Mouse (Mus musculus) fibroblast of lung, adult 2 months (primary cell): Measurements from ENCODE around the gene Zfp605.
"Not testable (repeated sequence)": the region's sequence is repeated elsewhere in the genome, so short reads cannot be mapped to it uniquely, and the experiment has no call there.

Source experiments
- DNase-seq: peaks from one replicate; pipeline ENCODE4 v3.0.0-alpha.2; 2011; ENCODE audit warnings: low read depth

Gene Zfp605

GRCm38 (mm10) chr5:110107581-110108304 lies 2.1 kb upstream of the Zfp605 start, which contains the start of gene Gtpbp6:
Gene Gtpbp6, minus strand, starts transcription at chr5:110108197.
- DNase-seq: peak; percentile 90

GRCm38 (mm10) chr5:110108305-110108628 lies 1.6 kb upstream of the Zfp605 start:
- no peak for DNase-seq

DNA sequence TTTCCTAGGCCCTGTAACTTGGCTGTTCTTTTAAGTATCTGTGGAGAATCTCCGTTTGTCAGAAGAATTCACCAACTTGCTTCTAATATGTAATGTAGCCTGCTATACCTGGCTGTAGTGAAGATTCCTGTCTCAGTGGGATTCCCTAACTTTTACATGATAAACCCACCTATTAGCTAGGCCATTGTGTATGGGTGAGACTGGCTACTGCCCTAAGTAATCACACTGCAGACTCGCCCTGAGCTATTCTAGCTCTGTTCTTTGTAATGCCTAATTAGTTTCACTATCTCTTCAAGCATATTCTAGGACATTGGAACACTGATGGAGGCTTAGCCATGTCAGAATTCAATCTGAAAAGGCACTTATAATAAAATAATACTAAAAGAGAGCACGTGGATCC lies 12.5 kb downstream of the Zfp605 start:
- DNase-seq: not testable (repeated sequence)

DNA sequence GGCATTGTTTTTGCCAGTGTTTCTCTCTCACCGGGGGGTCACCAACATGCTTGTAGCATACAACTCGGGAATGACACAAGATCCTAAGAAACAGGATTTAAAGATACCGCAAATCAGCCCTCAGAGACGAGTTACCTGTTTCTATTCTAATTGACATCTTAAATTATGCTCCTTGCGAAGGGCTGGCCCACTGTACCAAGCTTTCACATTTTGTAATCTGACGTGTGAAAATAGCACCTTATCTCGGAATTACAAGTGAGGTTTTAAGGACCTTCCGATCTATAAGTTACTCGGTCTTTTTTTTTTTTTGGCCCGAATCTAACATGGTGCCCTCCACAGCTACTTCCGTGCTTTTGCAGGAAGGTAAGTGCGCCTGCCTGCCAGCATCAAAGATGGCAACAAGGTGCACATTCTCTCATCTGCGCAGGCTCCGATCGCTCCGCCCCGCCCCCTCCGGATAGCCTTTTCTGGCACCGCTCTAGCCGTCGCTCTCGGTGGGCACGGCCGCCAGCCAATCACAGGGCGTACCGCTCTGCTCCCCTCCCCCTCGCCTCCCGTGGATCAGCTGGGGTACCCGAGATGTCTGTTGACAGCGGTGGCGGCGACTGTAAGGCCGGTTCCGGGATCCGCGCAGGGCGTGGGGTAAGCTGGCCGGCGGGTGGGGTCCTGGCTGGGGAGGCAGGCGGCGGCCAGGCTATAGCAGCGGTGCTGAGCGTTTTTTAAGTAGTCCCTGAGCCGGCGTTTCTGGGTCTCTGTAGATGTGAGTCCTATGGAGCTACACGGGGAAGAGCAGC lies 25.6 kb downstream of the Zfp605 start, which contains the start of gene Chfr:
Chfr (plus strand) TSS at position 550 of the 794 bp plus-strand sequence.
- peak; percentile 97 for DNase-seq

- DNase-seq: no peak
These were observed 26.2 kb downstream of the Zfp605 start for GRCm38 (mm10) chr5:110136087-110136464.

DNA sequence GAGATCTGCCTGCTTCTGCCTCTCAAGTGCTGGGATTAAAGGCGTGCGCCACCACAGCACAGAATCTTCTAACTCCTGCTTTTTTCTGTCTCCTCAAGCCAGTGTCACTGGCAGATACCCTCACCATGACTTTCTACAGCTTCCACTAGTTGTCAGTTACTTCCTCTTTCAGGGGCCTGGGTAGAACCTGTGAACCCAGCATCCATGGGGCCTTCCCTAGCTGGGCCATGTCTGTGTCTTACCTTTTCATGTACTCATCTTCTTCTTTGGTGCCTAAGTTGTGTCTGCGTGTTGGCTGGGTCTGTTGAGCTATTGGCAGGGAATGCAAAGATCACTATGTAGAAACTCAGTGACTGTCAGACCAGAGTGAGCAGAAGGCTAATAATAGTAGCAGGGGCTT lies 27.9 kb downstream of the Zfp605 start:
- no peak for DNase-seq

DNA sequence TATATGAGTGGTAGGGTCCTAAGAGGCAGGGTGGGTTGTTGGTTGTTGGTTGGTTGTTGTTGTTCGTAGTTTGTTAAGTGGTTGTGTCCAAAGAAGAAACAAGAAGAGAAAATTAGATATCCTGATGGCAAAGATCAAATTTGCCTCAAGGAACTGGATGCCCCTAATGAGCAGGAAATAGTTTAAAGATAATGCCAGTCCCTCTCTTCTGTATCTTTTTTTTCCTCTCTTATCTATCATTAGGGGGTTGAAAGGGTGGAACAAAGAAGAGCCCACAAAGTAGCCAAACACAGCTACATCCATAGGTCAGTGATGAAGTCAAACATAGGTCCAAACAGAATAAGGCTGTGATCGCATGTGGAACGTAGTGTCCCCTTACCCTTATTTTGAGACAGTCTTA lies 29.4 kb downstream of the Zfp605 start:
- no peak for DNase-seq

GRCm38 (mm10) chr5:110140424-110140823 lies 30.5 kb downstream of the Zfp605 start:
- DNase-seq: no peak

- peak; percentile 68 for DNase-seq
These were observed 32.4 kb downstream of the Zfp605 start for GRCm38 (mm10) chr5:110142309-110142708.

GRCm38 (mm10) chr5:110143007-110143406 lies 33.1 kb downstream of the Zfp605 start:
- no peak for DNase-seq

- no peak for DNase-seq
These were observed 59.5 kb downstream of the Zfp605 start for GRCm38 (mm10) chr5:110169374-110169773.

- DNase-seq: peak; percentile 94
These were observed 66.6 kb downstream of the Zfp605 start, which contains the start of gene Golga3 for GRCm38 (mm10) chr5:110176362-110177020. Gene Golga3, plus strand, starts transcription at chr5:110176701.

- peak; percentile 24 for DNase-seq
These were observed 67.1 kb downstream of the Zfp605 start for GRCm38 (mm10) chr5:110177021-110177420.

DNA sequence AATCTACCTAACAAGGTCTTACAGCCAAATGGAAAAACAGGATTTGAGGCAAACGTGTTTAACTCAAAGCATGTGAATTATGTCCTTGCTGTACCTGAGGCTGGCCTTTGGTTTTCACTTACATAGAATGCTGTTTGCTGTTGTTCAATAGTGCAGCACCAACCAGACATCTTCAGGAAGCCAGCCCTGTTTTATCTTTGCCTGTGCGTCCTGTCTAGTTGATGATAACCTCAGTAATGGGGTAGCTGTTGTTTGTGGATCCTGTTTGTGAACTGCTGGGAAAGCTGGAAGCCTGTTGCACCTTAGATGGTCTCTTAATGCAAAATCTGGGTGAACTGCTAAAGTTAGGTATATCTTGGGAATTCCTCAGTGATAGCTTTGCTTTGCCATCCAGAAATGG lies 68.7 kb downstream of the Zfp605 start:
- no peak for DNase-seq
